Mouse (Mus musculus): ENCODE data around the gene Gemin5.

- no peak for TF ChIP-seq CTCF (IDR thresholded peaks at IDR 0.05; ENCODE audit: low read depth, low read length)
- no peak for TF ChIP-seq POLR2A (IDR thresholded peaks at IDR 0.05; ENCODE audit: borderline replicate concordance, low read depth, low read length)
These were observed 73.6 kb downstream of the Gemin5 start for GRCm38 (mm10) chr11:58094766-58095165.

All from bone marrow macrophage, adult 2 months (primary cell).